Mouse (Mus musculus) midbrain, embryonic 15.5 days (tissue): Measurements from ENCODE around the gene Tnni2. TPM values are rescaled to one million over a fixed set of nuclear protein-coding genes. Genes with fewer than 3 reads are reported as not detected.

ENCODE experiments used
- ATAC-seq: fragments of 200-750 bp; cut with Nextera tagmentation; replicated peaks from 2 replicates; pipeline ENCODE4 v1.8.0; 2017; ENCODE audit warnings: moderate TSS enrichment
- H3K27ac ChIP-seq: fragments of 300-500 bp; sonication (generic); 2 replicates; pipeline ENCODE4 v1.5.1; 2015; ENCODE audit warnings: mild to moderate bottlenecking, inconsistent platforms
- H3K27me3 ChIP-seq: fragments of 300-500 bp; sonication (generic); replicated peaks from 2 replicates; pipeline ENCODE4 v1.6.1; 2015; ENCODE audit warnings: inconsistent platforms
- H3K36me3 ChIP-seq: fragments of 300-500 bp; sonication (generic); replicated peaks from 2 replicates; pipeline ENCODE4 v1.6.1; 2015; ENCODE audit warnings: inconsistent platforms
- H3K4me1 ChIP-seq: fragments of 300-500 bp; sonication (generic); 2 replicates; pipeline ENCODE4 v1.6.1; 2015; ENCODE audit warnings: inconsistent platforms
- H3K4me2 ChIP-seq: fragments of 300-500 bp; sonication (generic); 2 replicates; pipeline ENCODE4 v1.6.1; 2015; ENCODE audit warnings: inconsistent platforms, mild to moderate bottlenecking, moderate library complexity
- H3K4me3 ChIP-seq: fragments of 300-500 bp; sonication (generic); 2 replicates; pipeline ENCODE4 v1.5.1; 2015; ENCODE audit warnings: mild to moderate bottlenecking, inconsistent platforms
- H3K9ac ChIP-seq: fragments of 300-500 bp; sonication (generic); 2 replicates; pipeline ENCODE4 v1.6.1; 2015; ENCODE audit warnings: mild to moderate bottlenecking, inconsistent platforms
- H3K9me3 ChIP-seq: fragments of 300-500 bp; sonication (generic); 2 replicates; pipeline ENCODE4 v1.6.1; 2016; ENCODE audit warnings: inconsistent platforms
- WGBS: fragments of 180-500 bp; shearing (Covaris S2); methylation state at CpG from one replicate; pipeline ENCODE4 v1.1.7; 2015; ENCODE audit warnings: mixed read lengths; 5-methylcytosine and 5-hydroxymethylcytosine counted together
- polyA plus RNA-seq: library from polyadenylated mRNA; unstranded; fragments of >200 nt; fragmentation: Nextera tagmentation; extraction: Ambion mirVana; gene quantifications from 2 replicates; pipeline ENCODE4 v1.2.1, GENCODE M21; 2015

Gene Tnni2
- polyA plus RNA-seq, 1 experiment from 2014 or later = 0.25 TPM

DNA sequence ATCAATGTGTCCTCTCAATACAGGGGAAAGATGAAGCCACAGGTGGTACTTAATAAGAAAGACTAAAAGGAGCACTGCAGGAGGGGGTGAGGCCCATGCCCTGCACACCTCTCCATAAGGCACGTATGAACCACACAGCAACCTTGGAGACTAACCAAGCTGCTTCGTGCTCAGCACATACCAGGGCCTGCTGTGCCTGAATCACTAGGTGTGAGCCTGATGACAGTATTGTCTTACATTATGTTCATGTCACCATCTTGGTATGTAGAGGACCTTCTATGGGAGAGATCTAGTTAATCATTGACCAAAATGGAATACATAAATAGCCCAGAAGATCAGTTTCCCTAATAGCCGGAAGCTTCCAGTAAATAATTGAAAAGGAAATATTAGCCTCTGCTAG, 32.0 kb upstream of the Tnni2 start:
- H3K4me3 ChIP-seq = no peak overlapping the region
- no peak overlapping the region for H3K4me2 ChIP-seq
- no peak for ATAC-seq
- 78% methylated on average over 3 of the region's 3 CpGs for WGBS
- no peak overlapping the region for H3K9ac ChIP-seq
- no peaks in the 10 kb centered on the region for H3K27me3 ChIP-seq
- no peaks in the 10 kb centered on the region for H3K4me1 ChIP-seq
- H3K27ac ChIP-seq = no peak overlapping the region
- no peaks in the 10 kb centered on the region for H3K9me3 ChIP-seq
- no peaks in the 10 kb centered on the region for H3K36me3 ChIP-seq

DNA sequence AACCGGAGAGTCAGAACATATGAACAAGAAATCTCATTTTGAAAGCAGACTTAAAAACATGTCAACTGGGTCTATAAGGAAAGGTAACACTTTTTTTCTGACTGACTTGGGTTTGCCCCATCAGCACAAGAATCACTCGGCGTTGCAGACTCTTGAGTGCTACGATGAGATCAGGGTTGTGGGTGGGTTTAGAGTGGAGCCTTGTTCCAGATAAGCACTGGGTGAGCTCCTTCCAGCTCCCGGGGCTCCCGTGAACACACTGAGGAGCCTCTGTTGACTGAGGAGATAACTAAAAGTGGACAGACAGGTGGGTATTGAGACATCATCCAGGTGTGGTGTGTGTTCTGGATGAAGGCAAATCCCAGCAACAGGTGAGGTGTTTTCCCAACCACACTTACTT, 28.3 kb upstream of the Tnni2 start:
- H3K4me1 ChIP-seq = no peaks in the 10 kb centered on the region

DNA sequence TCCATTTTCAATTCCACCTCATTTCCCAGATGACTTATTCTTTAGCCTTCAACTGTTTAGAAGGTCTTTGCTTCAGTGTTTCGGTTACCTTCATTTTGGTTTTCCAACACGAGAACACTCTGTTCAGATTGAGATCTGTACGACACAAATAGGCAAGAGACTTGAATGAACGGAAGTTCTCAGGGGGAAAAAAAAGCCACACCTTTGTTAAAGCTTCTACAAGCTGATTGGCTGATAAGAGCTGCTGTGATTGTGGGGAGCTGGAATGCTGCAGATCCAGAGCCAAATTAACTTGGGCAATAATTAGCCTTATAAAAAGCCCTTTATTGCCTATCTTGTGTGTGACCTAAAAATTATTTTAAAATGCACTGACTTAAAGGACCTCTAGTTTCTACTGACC, 26.3 kb upstream of the Tnni2 start:
- H3K4me1 ChIP-seq = no peaks in the 10 kb centered on the region
- 67% methylated on average over 4 of the region's 4 CpGs for whole genome bisulfite sequencing
- no peak for ATAC-seq

More for the DNA sequence above, 28.3 kb upstream of the Tnni2 start:
- Histone ChIP-seq H3K4me3 (no peak overlapping the region), H3K9me3 (no peaks in the 10 kb centered on the region), H3K27ac (no peak overlapping the region), H3K4me2 (no peak overlapping the region), H3K9ac (no peak overlapping the region), H3K27me3 (no peaks in the 10 kb centered on the region), H3K36me3 (no peaks in the 10 kb centered on the region)
- no peak for ATAC-seq
- WGBS = 94% methylated on average over 6 of the region's 6 CpGs

DNA sequence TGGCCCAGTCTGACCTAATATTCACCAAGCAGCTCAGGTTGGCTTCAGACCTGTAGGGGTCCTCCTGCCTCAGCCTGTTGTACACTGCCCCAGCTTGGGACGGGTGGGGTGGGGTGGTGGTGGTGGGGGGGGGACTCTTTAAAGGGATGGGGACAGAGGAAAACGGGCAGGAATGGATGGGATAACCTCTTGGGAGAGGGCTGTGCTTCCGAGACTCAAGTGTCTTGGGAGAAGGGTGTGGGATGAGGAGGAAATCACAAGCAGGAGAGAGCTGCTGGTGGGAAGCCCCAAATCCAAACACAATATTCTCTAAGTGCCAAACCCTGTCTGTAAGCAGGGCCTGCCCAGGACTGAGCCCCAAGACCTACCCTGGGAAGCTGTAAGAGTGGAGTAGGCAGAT, 25.4 kb upstream of the Tnni2 start:
- H3K4me2 ChIP-seq = no peak overlapping the region
- no peaks in the 10 kb centered on the region for H3K9me3 ChIP-seq
- H3K27me3 ChIP-seq = no peaks in the 10 kb centered on the region
- H3K27ac ChIP-seq = no peak overlapping the region
- no peak for ATAC-seq
- H3K9ac ChIP-seq = no peak overlapping the region
- no peak overlapping the region for H3K4me3 ChIP-seq
- no peaks in the 10 kb centered on the region for H3K36me3 ChIP-seq
- H3K4me1 ChIP-seq = no peaks in the 10 kb centered on the region
- WGBS = 70% methylated on average over 3 of the region's 3 CpGs

More for the DNA sequence above, 26.3 kb upstream of the Tnni2 start:
- no peak overlapping the region for H3K27ac ChIP-seq
- H3K27me3 ChIP-seq = no peaks in the 10 kb centered on the region
- no peak overlapping the region for H3K4me2 ChIP-seq
- no peak overlapping the region for H3K4me3 ChIP-seq
- no peaks in the 10 kb centered on the region for H3K36me3 ChIP-seq
- no peaks in the 10 kb centered on the region for H3K9me3 ChIP-seq
- no peak overlapping the region for H3K9ac ChIP-seq

DNA sequence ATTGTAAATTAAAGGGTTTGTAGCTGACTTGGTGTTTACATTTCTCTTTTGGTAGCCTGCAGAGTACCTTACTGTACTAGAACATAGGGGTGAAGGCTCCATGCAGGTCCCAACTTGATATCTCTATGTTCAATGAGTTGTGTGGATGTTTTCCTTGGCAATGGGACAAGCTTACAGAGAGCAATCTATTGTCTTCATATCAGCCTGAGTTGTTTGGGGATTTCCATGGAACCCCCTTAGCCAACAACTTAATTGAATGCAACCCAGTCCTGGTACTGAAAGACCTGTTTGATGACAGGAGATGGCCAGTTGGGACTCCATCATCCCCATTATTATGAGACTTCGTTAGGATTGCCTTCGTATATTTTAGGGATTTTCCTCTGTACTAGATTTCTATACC, 23.6 kb upstream of the Tnni2 start:
- no peak overlapping the region for H3K27ac ChIP-seq
- H3K9ac ChIP-seq = no peak overlapping the region
- no peaks in the 10 kb centered on the region for H3K9me3 ChIP-seq
- H3K4me3 ChIP-seq = no peak overlapping the region
- no peak for ATAC-seq
- WGBS = 96% methylated on average over 2 of the region's 2 CpGs
- H3K36me3 ChIP-seq = no peaks in the 10 kb centered on the region
- H3K4me1 ChIP-seq = no peaks in the 10 kb centered on the region
- no peak overlapping the region for H3K4me2 ChIP-seq
- H3K27me3 ChIP-seq = no peaks in the 10 kb centered on the region

DNA sequence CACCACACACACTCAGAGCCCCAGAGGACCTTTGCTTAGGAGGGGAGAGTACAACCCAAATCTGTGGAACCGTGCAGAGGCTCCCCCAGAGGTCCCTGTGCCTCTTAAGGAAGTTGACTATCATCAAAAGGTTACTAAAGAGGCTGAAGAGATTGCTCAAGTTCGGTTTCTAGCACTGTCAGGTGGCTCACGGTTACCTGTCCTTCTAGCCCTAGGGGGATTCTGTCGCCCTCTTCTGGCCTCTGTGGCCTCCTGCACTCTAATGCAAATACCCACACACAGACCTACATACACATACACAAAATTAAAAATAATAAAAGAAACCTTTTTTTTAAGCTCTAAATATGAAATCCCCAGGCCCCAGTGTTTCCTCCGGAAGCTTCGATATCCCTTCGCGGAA, 22.9 kb upstream of the Tnni2 start:
- Histone ChIP-seq H3K27me3 (no peaks in the 10 kb centered on the region), H3K4me1 (no peaks in the 10 kb centered on the region), H3K4me2 (no peak overlapping the region), H3K9me3 (no peaks in the 10 kb centered on the region), H3K27ac (no peak overlapping the region), H3K4me3 (no peak overlapping the region), H3K9ac (no peak overlapping the region), H3K36me3 (no peaks in the 10 kb centered on the region)
- 87% methylated on average over 8 of the region's 8 CpGs for WGBS
- ATAC-seq = no peak

DNA sequence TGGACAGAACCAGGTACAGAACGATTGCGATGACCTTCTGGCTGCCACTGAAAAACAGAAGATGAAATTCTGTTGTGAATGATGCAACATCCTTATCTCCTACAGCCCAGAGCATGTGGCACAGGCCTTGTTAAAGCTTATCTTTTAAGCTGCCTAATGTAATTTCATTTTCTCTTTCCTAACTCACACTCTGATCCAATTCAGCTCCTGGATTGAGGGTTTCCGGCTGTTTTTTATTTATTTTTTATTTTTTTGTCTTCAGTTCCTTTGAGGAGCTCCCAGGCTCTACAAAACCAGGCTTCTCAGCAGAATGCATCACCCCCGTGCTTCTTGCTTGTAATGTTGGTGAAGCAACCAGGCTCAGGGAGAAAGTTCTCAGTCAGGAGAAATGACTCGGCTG, 21.7 kb upstream of the Tnni2 start:
- no peak overlapping the region for H3K4me3 ChIP-seq
- H3K27ac ChIP-seq = no peak overlapping the region
- H3K9ac ChIP-seq = no peak overlapping the region
- no peak for ATAC-seq
- no peaks in the 10 kb centered on the region for H3K27me3 ChIP-seq
- no peaks in the 10 kb centered on the region for H3K4me1 ChIP-seq
- WGBS = 83% methylated on average over 5 of the region's 5 CpGs
- H3K9me3 ChIP-seq = no peaks in the 10 kb centered on the region
- no peaks in the 10 kb centered on the region for H3K36me3 ChIP-seq
- H3K4me2 ChIP-seq = no peak overlapping the region

DNA sequence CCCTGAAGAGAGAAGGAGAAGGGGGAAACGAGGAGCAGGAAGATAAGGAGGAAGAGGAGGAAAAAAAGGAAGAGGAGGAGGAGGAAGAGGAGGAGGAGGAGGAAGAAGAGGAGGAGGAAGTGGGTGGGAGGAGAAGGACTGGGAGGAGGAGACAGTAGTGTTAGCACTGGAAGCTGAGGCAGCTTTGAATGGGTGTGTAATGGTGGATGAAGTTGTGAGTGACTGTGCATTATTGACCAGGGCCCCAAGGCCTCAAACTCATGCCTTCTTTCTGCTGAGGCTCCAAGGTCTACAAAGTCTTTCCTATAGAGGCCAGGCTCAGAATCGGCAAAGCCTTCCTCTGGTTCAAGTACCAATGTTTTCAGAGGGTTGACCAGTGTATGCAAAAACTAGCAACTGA, 19.8 kb upstream of the Tnni2 start:
- Histone ChIP-seq H3K27me3 (no peaks in the 10 kb centered on the region), H3K4me3 (no peak overlapping the region), H3K36me3 (no peaks in the 10 kb centered on the region), H3K9me3 (no peaks in the 10 kb centered on the region), H3K27ac (no peak overlapping the region), H3K9ac (no peak overlapping the region), H3K4me2 (no peak overlapping the region), H3K4me1 (no peaks in the 10 kb centered on the region)
- no peak for ATAC-seq
- WGBS = 84% methylated on average over 2 of the region's 2 CpGs

DNA sequence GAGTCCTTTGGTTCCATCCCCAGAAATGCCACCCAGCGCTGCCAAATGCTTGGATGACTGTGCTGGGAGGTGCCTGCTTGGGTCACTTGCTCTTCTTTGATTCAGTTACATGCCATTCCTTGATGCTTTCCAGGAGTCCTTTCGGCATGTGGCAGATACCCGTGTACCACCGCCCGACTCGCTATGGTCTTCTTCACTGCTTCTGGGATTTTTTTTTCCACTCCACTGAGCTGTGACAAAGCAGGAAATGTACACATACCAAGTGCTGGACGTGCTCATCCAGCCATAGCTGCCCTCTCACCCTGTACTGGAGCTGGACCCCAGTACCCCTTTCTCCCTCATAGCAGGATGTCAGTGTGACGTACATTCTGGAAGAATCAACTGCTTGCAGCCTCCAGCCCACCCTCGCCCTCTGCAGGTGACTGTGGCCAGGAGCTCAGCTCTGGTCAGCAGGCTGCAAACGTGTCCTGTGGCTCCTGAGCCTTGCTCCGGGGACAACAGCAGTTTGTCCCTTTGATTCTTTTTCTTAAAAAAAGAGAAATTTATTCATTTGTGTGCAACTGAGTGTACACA, 15.9 kb upstream of the Tnni2 start:
- H3K9me3 ChIP-seq = no peaks in the 10 kb centered on the region
- no peak overlapping the region for H3K4me2 ChIP-seq
- H3K27ac ChIP-seq = no peak overlapping the region
- H3K9ac ChIP-seq = no peak overlapping the region
- no peak overlapping the region for H3K4me3 ChIP-seq
- H3K36me3 ChIP-seq = no peaks in the 10 kb centered on the region
- no peak for ATAC-seq
- H3K4me1 ChIP-seq = peaks cover 7% of the 10 kb centered on the region
- H3K27me3 ChIP-seq = no peaks in the 10 kb centered on the region
- WGBS = 54% methylated on average over 11 of the region's 11 CpGs

DNA sequence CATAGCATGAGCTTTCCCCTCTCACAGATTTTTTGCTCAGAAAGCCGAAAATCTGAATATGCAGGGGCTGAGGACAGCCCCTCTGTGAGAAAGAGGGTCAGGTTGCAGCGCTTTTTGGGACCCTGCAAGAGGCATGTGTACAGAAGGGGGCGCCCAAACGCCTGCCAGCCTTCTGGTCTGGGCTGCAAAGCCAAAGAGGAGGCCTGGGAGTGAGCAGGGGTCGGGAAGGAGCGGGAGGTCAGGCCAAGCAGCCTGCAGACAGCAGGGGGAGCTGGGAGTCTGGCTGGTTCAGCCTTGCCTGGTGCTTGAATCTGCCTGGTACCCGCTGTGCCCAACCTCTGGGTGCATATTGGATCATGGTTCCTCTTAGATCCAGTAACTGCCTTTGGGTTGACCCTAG, 13.4 kb upstream of the Tnni2 start:
- WGBS = 6% methylated on average over 7 of the region's 7 CpGs
- H3K9ac ChIP-seq = no peak overlapping the region
- no peak for ATAC-seq

DNA sequence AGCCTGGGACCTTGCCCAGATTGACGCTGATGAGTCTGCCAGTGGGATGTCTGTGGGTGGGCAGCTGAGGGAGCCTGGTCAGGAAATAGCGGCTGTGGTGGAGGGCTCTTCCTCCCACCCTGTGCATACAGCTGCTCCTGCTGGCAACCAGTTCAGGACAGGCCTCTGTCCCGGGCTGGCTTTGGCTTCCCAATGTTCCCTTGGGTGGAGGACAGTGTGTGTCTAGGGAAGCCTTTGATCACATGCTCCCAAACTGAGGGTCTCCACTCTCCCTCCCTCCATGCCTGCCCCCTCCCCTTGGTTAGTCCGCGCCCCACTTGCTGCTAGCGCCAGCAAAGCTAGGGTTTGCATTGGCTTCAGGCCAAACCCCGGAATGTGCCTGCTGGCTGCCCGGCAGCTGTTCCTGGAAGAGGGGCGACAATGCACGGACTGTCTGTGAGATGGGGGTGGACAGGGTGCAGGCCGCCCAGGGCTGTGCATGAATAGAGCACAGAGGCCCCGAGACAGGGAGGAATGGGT, 11.4 kb upstream of the Tnni2 start:
- peaks cover 7% of the 10 kb centered on the region for H3K4me1 ChIP-seq
- H3K36me3 ChIP-seq = no peaks in the 10 kb centered on the region
- WGBS = 42% methylated on average over 12 of the region's 12 CpGs
- no peak overlapping the region for H3K9ac ChIP-seq
- H3K9me3 ChIP-seq = no peaks in the 10 kb centered on the region
- H3K4me3 ChIP-seq = no peak overlapping the region
- no peaks in the 10 kb centered on the region for H3K27me3 ChIP-seq
- no peak overlapping the region; the same call in 1 of the 2 replicates for H3K4me2 ChIP-seq
- H3K27ac ChIP-seq = 0 out of 2 replicates have a peak overlapping the region, but pooled peaks have one; percentile 17
- peak; percentile 75 for ATAC-seq

More for the DNA sequence above, 13.4 kb upstream of the Tnni2 start:
- peaks cover 7% of the 10 kb centered on the region for H3K4me1 ChIP-seq
- H3K36me3 ChIP-seq = no peaks in the 10 kb centered on the region
- H3K27me3 ChIP-seq = no peaks in the 10 kb centered on the region
- H3K27ac ChIP-seq = no peak overlapping the region
- H3K9me3 ChIP-seq = no peaks in the 10 kb centered on the region
- H3K4me2 ChIP-seq = no peak overlapping the region
- H3K4me3 ChIP-seq = no peak overlapping the region

DNA sequence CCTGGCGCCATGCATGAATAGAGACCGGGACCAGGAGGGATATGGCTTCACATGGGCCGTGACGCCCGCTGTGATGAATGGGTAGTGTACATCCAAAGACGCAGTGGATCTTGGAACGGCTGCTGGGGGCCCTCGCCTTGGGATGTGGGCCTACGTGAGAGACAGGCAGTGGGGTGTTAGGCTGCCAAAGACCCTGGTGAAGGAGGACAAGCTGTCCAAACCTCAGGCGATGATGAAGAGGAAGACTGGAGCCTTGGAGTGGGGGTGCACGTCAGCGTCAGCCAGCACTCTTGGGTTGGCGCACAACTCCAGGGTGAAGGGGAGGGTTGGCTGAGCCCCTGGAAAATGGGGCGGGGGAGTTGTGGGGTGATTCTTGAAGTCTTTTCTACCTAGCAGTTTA, 10.5 kb upstream of the Tnni2 start:
- Histone ChIP-seq H3K27ac (no peak overlapping the region), H3K36me3 (no peaks in the 10 kb centered on the region), H3K27me3 (no peaks in the 10 kb centered on the region), H3K4me3 (no peak overlapping the region), H3K9ac (no peak overlapping the region), H3K4me2 (no peak overlapping the region), H3K4me1 (peaks cover 7% of the 10 kb centered on the region), H3K9me3 (no peaks in the 10 kb centered on the region)
- ATAC-seq = no peak
- 89% methylated on average over 14 of the region's 14 CpGs for WGBS

DNA sequence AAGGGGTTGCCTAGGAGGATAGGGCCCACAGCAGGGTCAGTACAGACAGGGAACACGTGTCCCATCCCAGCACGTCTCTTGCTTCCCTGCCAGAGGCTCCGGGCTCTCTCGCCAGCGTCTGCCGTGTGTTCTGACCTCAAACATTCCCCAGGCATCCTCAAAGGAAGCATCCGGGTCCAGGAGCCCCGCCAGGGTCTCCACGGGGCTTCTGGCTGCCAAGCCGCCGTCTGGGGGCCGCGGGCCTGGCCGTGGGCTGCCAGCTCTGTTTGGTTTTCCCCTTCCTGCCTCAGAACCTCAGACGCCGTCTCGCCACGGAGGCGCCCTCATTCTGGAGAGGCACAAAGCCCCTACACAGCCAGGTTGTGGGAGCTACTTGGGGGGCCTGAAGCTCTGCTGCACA, 8.0 kb upstream of the Tnni2 start:
- H3K4me1 ChIP-seq = peaks cover 7% of the 10 kb centered on the region
- no peaks in the 10 kb centered on the region for H3K36me3 ChIP-seq
- no peaks in the 10 kb centered on the region for H3K27me3 ChIP-seq
- no peak for ATAC-seq
- H3K9ac ChIP-seq = no peak overlapping the region
- no peak overlapping the region for H3K4me3 ChIP-seq
- no peak overlapping the region for H3K27ac ChIP-seq
- no peak overlapping the region for H3K4me2 ChIP-seq
- H3K9me3 ChIP-seq = no peaks in the 10 kb centered on the region
- 52% methylated on average over 19 of the region's 19 CpGs for WGBS
